Mouse (Mus musculus) c-Kit-positive CD71-negative TER-119-negative erythroid progenitor cells, embryonic 14.5 days (primary cell): ENCODE results near the gene Megf11.

Experiments
- DNase-seq: peaks from one replicate; pipeline ENCODE4 v3.0.0-alpha.2; 2013; ENCODE audit warnings: low read depth

Megf11 gene

GRCm38 (mm10) chr9:64605735-64606349, 220.4 kb downstream of the Megf11 start:
- no peak for DNase-seq

GRCm38 (mm10) chr9:64607049-64607448, 221.6 kb downstream of the Megf11 start:
- DNase-seq, result no peak

GRCm38 (mm10) chr9:64609546-64609945, 224.1 kb downstream of the Megf11 start:
- DNase-seq, result no peak

- no peak for DNase-seq
Observed at GRCm38 (mm10) chr9:64612121-64612983, 226.9 kb downstream of the Megf11 start.

GRCm38 (mm10) chr9:64612984-64613649, 227.7 kb downstream of the Megf11 start:
- no peak for DNase-seq

GRCm38 (mm10) chr9:64617413-64617812, 232.0 kb downstream of the Megf11 start:
- DNase-seq, result no peak

- no peak for DNase-seq
Observed at GRCm38 (mm10) chr9:64618433-64618832, 233.0 kb downstream of the Megf11 start.

- no peak for DNase-seq
Observed at GRCm38 (mm10) chr9:64619440-64619839, 234.0 kb downstream of the Megf11 start.

GRCm38 (mm10) chr9:64620596-64620995, 235.2 kb downstream of the Megf11 start:
- DNase-seq, result no peak

- DNase-seq, result no peak
Observed at GRCm38 (mm10) chr9:64621499-64622296, 236.3 kb downstream of the Megf11 start.

- no peak for DNase-seq
Observed at GRCm38 (mm10) chr9:64623361-64623760, 237.9 kb downstream of the Megf11 start.

GRCm38 (mm10) chr9:64624536-64624935, 239.1 kb downstream of the Megf11 start:
- DNase-seq, result peak; percentile 66

GRCm38 (mm10) chr9:64629802-64630201, 244.4 kb downstream of the Megf11 start:
- DNase-seq, result no peak

- DNase-seq, result no peak
Observed at GRCm38 (mm10) chr9:64633169-64633568, 247.7 kb downstream of the Megf11 start.

GRCm38 (mm10) chr9:64636111-64636510, 250.7 kb downstream of the Megf11 start:
- DNase-seq, result no peak

- no peak for DNase-seq
Observed at GRCm38 (mm10) chr9:64636961-64637360, 251.5 kb downstream of the Megf11 start.

GRCm38 (mm10) chr9:64638250-64638649, 252.8 kb downstream of the Megf11 start:
- peak; percentile 5 for DNase-seq

GRCm38 (mm10) chr9:64639664-64640063, 254.2 kb downstream of the Megf11 start:
- DNase-seq, result peak; percentile 33

- no peak for DNase-seq
Observed at GRCm38 (mm10) chr9:64644129-64644528, 258.7 kb downstream of the Megf11 start.

GRCm38 (mm10) chr9:64645462-64645861, 260.0 kb downstream of the Megf11 start:
- no peak for DNase-seq

GRCm38 (mm10) chr9:64649393-64649792, 264.0 kb downstream of the Megf11 start:
- DNase-seq, result no peak

GRCm38 (mm10) chr9:64649892-64650291, 264.5 kb downstream of the Megf11 start:
- DNase-seq, result no peak
